Mouse (Mus musculus) MEL (cell line): ENCODE measurements around the gene Per3. TPM values are rescaled to one million over a fixed set of nuclear protein-coding genes. Genes with fewer than 3 reads are reported as not detected.

Experiments used
- DNase-seq: peaks from one replicate; pipeline ENCODE4 v3.0.0; 2011; ENCODE audit warnings: low read depth, low spot score
- H3K27ac ChIP-seq: 2 replicates; pipeline ENCODE4 v1.5.1; 2012; ENCODE audit warnings: low read depth, mild to moderate bottlenecking, control low read depth, low read length, moderate library complexity; ENCODE audit not compliant: control insufficient read depth
- H3K27me3 ChIP-seq, 2 experiments: fragments of 150-350 bp in 1 of 2; sonication (generic) in 1 of 2; 2 replicates each; pipeline ENCODE4 v1.6.1; 2012; ENCODE audit warnings: low read length in 2 of 2, mild to moderate bottlenecking in 2 of 2, improper control_type of control experiment in 1 of 2, moderate library complexity in 1 of 2; ENCODE audit not compliant: insufficient read depth in 2 of 2, control insufficient read depth in 1 of 2
- H3K36me3 ChIP-seq, 2 experiments: 2 replicates each; pipeline ENCODE4 v1.6.1; 2012 to 2014; ENCODE audit warnings: low read length in 2 of 2, improper control_type of control experiment in 1 of 2, inconsistent platforms in 1 of 2, mild to moderate bottlenecking in 1 of 2; ENCODE audit not compliant: insufficient read depth in 2 of 2, control insufficient read depth in 1 of 2
- H3K4me1 ChIP-seq, 2 experiments: fragments of 150-350 bp in 1 of 2; sonication (generic) in 1 of 2; 2 replicates each; pipeline ENCODE4 v1.6.1; 2012; ENCODE audit warnings: low read length in 2 of 2, improper control_type of control experiment in 1 of 2, mild to moderate bottlenecking in 1 of 2; ENCODE audit not compliant: insufficient read depth in 2 of 2, control insufficient read depth in 1 of 2
- H3K4me3 ChIP-seq, 2 experiments: fragments of 150-350 bp in 1 of 2; sonication (generic) in 1 of 2; 2 replicates each; pipeline ENCODE4 v1.5.1; 2012; ENCODE audit warnings: low read depth in 2 of 2, low read length in 2 of 2, mild to moderate bottlenecking in 2 of 2, moderate library complexity in 2 of 2, control low read depth in 1 of 2, improper control_type of control experiment in 1 of 2; ENCODE audit not compliant: control insufficient read depth in 1 of 2, insufficient read depth in 1 of 2
- H3K79me2 ChIP-seq: 2 replicates; pipeline ENCODE4 v1.6.1; 2012; ENCODE audit warnings: mild to moderate bottlenecking, low read length, moderate library complexity; ENCODE audit not compliant: control insufficient read depth, poor library complexity, insufficient read depth
- H3K9ac ChIP-seq: 2 replicates; pipeline ENCODE4 v1.6.1; 2012; ENCODE audit warnings: low read depth, mild to moderate bottlenecking, control low read depth, low read length, moderate library complexity; ENCODE audit not compliant: control insufficient read depth, poor library complexity, severe bottlenecking
- H3K9me3 ChIP-seq: fragments of 150-350 bp; sonication (generic); replicated peaks from 2 replicates; pipeline ENCODE4 v1.6.1; 2012; ENCODE audit warnings: mild to moderate bottlenecking, low read length, improper control_type of control experiment, moderate library complexity; ENCODE audit not compliant: insufficient read depth
- BHLHE40 ChIP-seq: IDR thresholded peaks from 2 replicates; pipeline ENCODE4 v1.6.1; 2012; ENCODE audit warnings: low read depth, mild to moderate bottlenecking, inconsistent platforms, low read length, improper control_type of control experiment, borderline replicate concordance
- E2F4 ChIP-seq: IDR thresholded peaks from 2 replicates; pipeline ENCODE4 v1.6.1; 2011; ENCODE audit warnings: low read depth, low read length, improper control_type of control experiment, borderline replicate concordance
- EP300 ChIP-seq, 2 experiments: IDR thresholded peaks; 2 replicates each; pipeline ENCODE4 v1.6.1; 2011; ENCODE audit warnings: improper control_type of control experiment in 2 of 2, low read length in 2 of 2, low read depth in 1 of 2, mild to moderate bottlenecking in 1 of 2
- ETS1 ChIP-seq: IDR thresholded peaks from 2 replicates; pipeline ENCODE4 v1.6.1; 2012; ENCODE audit warnings: low read depth, mild to moderate bottlenecking, inconsistent platforms, low read length, improper control_type of control experiment, moderate library complexity
- GABPA ChIP-seq: IDR thresholded peaks from 2 replicates; pipeline ENCODE4 v1.6.1; 2012; ENCODE audit warnings: low read depth, mild to moderate bottlenecking, inconsistent platforms, low read length, improper control_type of control experiment, moderate library complexity
- HCFC1 ChIP-seq: IDR thresholded peaks from 2 replicates; pipeline ENCODE4 v1.6.1; 2012; ENCODE audit warnings: low read depth, mild to moderate bottlenecking, inconsistent platforms, low read length, improper control_type of control experiment, moderate library complexity
- MAX ChIP-seq: IDR thresholded peaks from 2 replicates; pipeline ENCODE4 v1.6.1; 2011; ENCODE audit warnings: low read length, improper control_type of control experiment
- MAZ ChIP-seq: IDR thresholded peaks from 2 replicates; pipeline ENCODE4 v1.6.1; 2012; ENCODE audit warnings: low read depth, mild to moderate bottlenecking, inconsistent platforms, low read length, improper control_type of control experiment
- MEF2A ChIP-seq: IDR thresholded peaks from 2 replicates; pipeline ENCODE4 v1.6.1; 2014; ENCODE audit warnings: low read depth, mild to moderate bottlenecking, inconsistent platforms, low read length, improper control_type of control experiment; ENCODE audit not compliant: poor library complexity, insufficient replicate concordance, severe bottlenecking; ENCODE audit errors: extremely low read depth
- MXI1 ChIP-seq: IDR thresholded peaks from 2 replicates; pipeline ENCODE4 v1.6.1; 2011; ENCODE audit warnings: mild to moderate bottlenecking, low read depth, low read length, improper control_type of control experiment
- MYC ChIP-seq: IDR thresholded peaks from 2 replicates; pipeline ENCODE4 v1.6.1; 2011; ENCODE audit warnings: low read depth, mild to moderate bottlenecking, low read length, improper control_type of control experiment, moderate library complexity
- NELFE ChIP-seq: IDR thresholded peaks from 2 replicates; pipeline ENCODE4 v1.6.1; 2011; ENCODE audit warnings: low read depth, low read length, improper control_type of control experiment
- POLR2A ChIP-seq, 2 experiments: IDR thresholded peaks; 2 replicates each; pipeline ENCODE4 v1.6.1; 2011 to 2012; ENCODE audit warnings: low read length in 2 of 2, mild to moderate bottlenecking in 2 of 2, control low read depth in 1 of 2, improper control_type of control experiment in 1 of 2, low read depth in 1 of 2, moderate library complexity in 1 of 2; ENCODE audit not compliant: control insufficient read depth in 1 of 2, insufficient read depth in 1 of 2, poor library complexity in 1 of 2
- POLR2AphosphoS2 ChIP-seq: IDR thresholded peaks from 2 replicates; pipeline ENCODE4 v1.6.1; 2011; ENCODE audit warnings: low read length, improper control_type of control experiment
- POLR2AphosphoS5 ChIP-seq: IDR thresholded peaks from 2 replicates; pipeline ENCODE4 v1.6.1; 2012; ENCODE audit warnings: low read depth, borderline replicate concordance, mild to moderate bottlenecking, inconsistent platforms, low read length, moderate library complexity, mixed read lengths
- USF1 ChIP-seq: IDR thresholded peaks from 2 replicates; pipeline ENCODE4 v1.6.1; 2014; ENCODE audit warnings: low read depth, mild to moderate bottlenecking, inconsistent platforms, low read length, improper control_type of control experiment, moderate library complexity
- ZKSCAN1 ChIP-seq: IDR thresholded peaks from 2 replicates; pipeline ENCODE4 v1.6.1; 2012; ENCODE audit warnings: low read depth, mild to moderate bottlenecking, inconsistent platforms, low read length, improper control_type of control experiment, moderate library complexity
- ZMIZ1 ChIP-seq: IDR thresholded peaks from 2 replicates; pipeline ENCODE4 v1.6.1; 2012; ENCODE audit warnings: low read depth, mild to moderate bottlenecking, inconsistent platforms, low read length, improper control_type of control experiment, moderate library complexity
- ZNF384 ChIP-seq: IDR thresholded peaks from 2 replicates; pipeline ENCODE4 v1.6.1; 2012; ENCODE audit warnings: low read depth, mild to moderate bottlenecking, inconsistent platforms, low read length, improper control_type of control experiment
- polyA plus RNA-seq, 2 experiments: library from polyadenylated mRNA; stranded (reverse) in 1 of 2; unstranded in 1 of 2; fragments of >175 nt in 1 of 2; fragments of >200 nt in 1 of 2; gene quantifications; 2 replicates each; pipeline versions ENCODE4 v1.2.1 to v1.2.4; 2012; ENCODE audit warnings: low replicate concordance in 2 of 2, low read depth in 1 of 2; ENCODE audit not compliant: insufficient read length in 2 of 2, insufficient read depth in 1 of 2, missing spikeins in 1 of 2
- total RNA-seq: library from RNA; depleted of rRNA; stranded (reverse); fragments of 300-350 nt; gene quantifications from 2 replicates; pipeline ENCODE4 v1.2.3, GENCODE M21; 2012

Gene Per3
- total and polyA plus RNA-seq, 3 experiments: 3.1 to 4.5 TPM; not detected in 1

- no peak overlapping the region for H3K27ac ChIP-seq
- DNase-seq: no peak
- H3K4me3 ChIP-seq: no peak overlapping the region
- TF ChIP-seq MYC (no peak), MAX (no peak), USF1 (no peak), POLR2AphosphoS5 (no peak), EP300 (IDR thresholded peaks at IDR 0.05; ENCODE audit: low read depth in 1 of 2, low read length in 2 of 2) (no peak), ETS1 (no peak), MXI1 (no peak), E2F4 (no peak), ZKSCAN1 (no peak), MAZ (no peak), POLR2A (IDR thresholded peaks at IDR 0.05; ENCODE audit: control insufficient read depth in 1 of 2, insufficient read depth in 1 of 2, low read depth in 1 of 2, low read length in 2 of 2, poor library complexity in 1 of 2) (no peak), HCFC1 (no peak), MEF2A (no peak), BHLHE40 (no peak), POLR2AphosphoS2 (no peak), NELFE (no peak), ZNF384 (no peak), ZMIZ1 (no peak)
- H3K4me1 ChIP-seq: no peaks in the 10 kb centered on the region
- no peaks in the 10 kb centered on the region for H3K27me3 ChIP-seq
- H3K79me2 ChIP-seq: no peaks in the 10 kb centered on the region
- H3K36me3 ChIP-seq: no peaks in the 10 kb centered on the region
- H3K9ac ChIP-seq: no peak overlapping the region
- no peaks in the 10 kb centered on the region for H3K9me3 ChIP-seq
These were observed 36.9 kb upstream of the Per3 start for GRCm38 (mm10) chr4:151081355-151081754.

- H3K4me1 ChIP-seq: no peaks in the 10 kb centered on the region
- no peak overlapping the region for H3K9ac ChIP-seq
- no peak overlapping the region for H3K27ac ChIP-seq
- DNase-seq: no peak
- H3K79me2 ChIP-seq: no peaks in the 10 kb centered on the region
- TF ChIP-seq GABPA (no peak), ETS1 (no peak), EP300 (IDR thresholded peaks at IDR 0.05; ENCODE audit: low read depth in 1 of 2, low read length in 2 of 2) (no peak)
- no peaks in the 10 kb centered on the region for H3K36me3 ChIP-seq
- H3K9me3 ChIP-seq: no peaks in the 10 kb centered on the region
- no peak overlapping the region for H3K4me3 ChIP-seq
- H3K27me3 ChIP-seq: no peaks in the 10 kb centered on the region
These were observed 30.4 kb upstream of the Per3 start for GRCm38 (mm10) chr4:151074817-151075216.
